Mouse (Mus musculus): ENCODE data around the gene Zg16. TPM values are rescaled to one million over a fixed set of nuclear protein-coding genes. Genes with fewer than 3 reads are reported as not detected.

Gene Zg16
- polyA plus RNA-seq, 1 experiment = not detected

- TF ChIP-seq EP300 (IDR thresholded peaks at IDR 0.05; ENCODE audit: insufficient read depth, low read depth, low read length) = no peak
- peak; percentile 75 for TF ChIP-seq POLR2A (IDR thresholded peaks at IDR 0.05; ENCODE audit: insufficient read depth, low read length)
- H3K27me3 ChIP-seq (ENCODE audit: control insufficient read depth, insufficient read depth, low read length, poor library complexity, severe bottlenecking) = no peaks in the 10 kb centered on the region
- H3K4me1 ChIP-seq (ENCODE audit: control insufficient read depth, insufficient read depth, low read length) = no peaks in the 10 kb centered on the region
- peak within 1 kb of the TSS; percentile 96 for H3K4me3 ChIP-seq (ENCODE audit: low read depth, low read length)
- peaks cover 5% of the 10 kb centered on the region for H3K36me3 ChIP-seq (ENCODE audit: control insufficient read depth, insufficient read depth, low read length, poor library complexity, severe bottlenecking)
- H3K9ac ChIP-seq (ENCODE audit: low read depth, poor library complexity, severe bottlenecking) = peak within 1 kb of the TSS; percentile 92
- H3K9me3 ChIP-seq (replicated peaks; ENCODE audit: control insufficient read depth, insufficient read depth, low read length, poor library complexity, severe bottlenecking) = no peaks in the 10 kb centered on the region
- peak within 1 kb of the TSS; percentile 71 for H3K27ac ChIP-seq (ENCODE audit: insufficient read depth, low read length)
These were observed 45.1 kb downstream of the Zg16 start, which contains the start of gene Kif22 for GRCm38 (mm10) chr7:127041851-127042672. Kif22 (minus strand) TSS chr7:127042471.

GRCm38 (mm10) chr7:127031244-127031643 is 55.9 kb downstream of the Zg16 start:
- Histone ChIP-seq H3K4me3 (ENCODE audit: low read depth, low read length) (no peak overlapping the region), H3K4me1 (ENCODE audit: control insufficient read depth, insufficient read depth, low read length) (peaks cover 2% of the 10 kb centered on the region), H3K27me3 (ENCODE audit: control insufficient read depth, insufficient read depth, low read length, poor library complexity, severe bottlenecking) (no peaks in the 10 kb centered on the region), H3K36me3 (ENCODE audit: control insufficient read depth, insufficient read depth, low read length, poor library complexity, severe bottlenecking) (peaks cover 67% of the 10 kb centered on the region), H3K27ac (ENCODE audit: insufficient read depth, low read length) (peak overlapping the region; percentile 87), H3K9ac (ENCODE audit: low read depth, poor library complexity, severe bottlenecking) (no peak overlapping the region), H3K9me3 (replicated peaks; ENCODE audit: control insufficient read depth, insufficient read depth, low read length, poor library complexity, severe bottlenecking) (no peaks in the 10 kb centered on the region)
- no peak for TF ChIP-seq CTCF (IDR thresholded peaks at IDR 0.05; ENCODE audit: low read depth, low read length)
- TF ChIP-seq EP300 (IDR thresholded peaks at IDR 0.05; ENCODE audit: insufficient read depth, low read depth, low read length) = no peak
- TF ChIP-seq POLR2A (IDR thresholded peaks at IDR 0.05; ENCODE audit: insufficient read depth, low read length) = no peak

DNA sequence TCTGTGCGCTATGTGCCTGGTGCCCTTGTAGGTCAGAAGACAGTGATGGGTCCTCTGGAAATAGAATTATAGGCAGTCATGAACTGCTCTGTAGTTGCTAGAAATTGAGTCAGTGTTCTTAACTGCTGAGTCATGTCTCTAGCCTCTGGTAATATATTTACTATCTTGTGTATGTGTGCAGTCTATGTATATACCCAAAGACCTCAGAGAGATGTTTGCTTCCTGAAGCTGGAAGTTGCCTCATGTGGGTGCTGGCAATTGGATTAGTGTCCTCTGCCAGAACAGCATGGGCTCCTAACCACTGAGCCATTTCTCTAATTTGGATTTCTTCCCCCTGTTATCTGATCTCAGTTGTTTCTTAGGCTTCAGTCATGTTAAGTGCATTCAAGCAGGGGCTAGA is 57.0 kb downstream of the Zg16 start:
- H3K4me3 ChIP-seq (ENCODE audit: low read depth, low read length) = no peak overlapping the region
- H3K27me3 ChIP-seq (ENCODE audit: control insufficient read depth, insufficient read depth, low read length, poor library complexity, severe bottlenecking) = no peaks in the 10 kb centered on the region
- H3K9me3 ChIP-seq (replicated peaks; ENCODE audit: control insufficient read depth, insufficient read depth, low read length, poor library complexity, severe bottlenecking) = no peaks in the 10 kb centered on the region
- H3K27ac ChIP-seq (ENCODE audit: insufficient read depth, low read length) = peak overlapping the region; percentile 49; the same call in 1 of the 2 replicates
- TF ChIP-seq CTCF (IDR thresholded peaks at IDR 0.05; ENCODE audit: low read depth, low read length) = no peak
- no peak for TF ChIP-seq POLR2A (IDR thresholded peaks at IDR 0.05; ENCODE audit: insufficient read depth, low read length)
- TF ChIP-seq EP300 (IDR thresholded peaks at IDR 0.05; ENCODE audit: insufficient read depth, low read depth, low read length) = no peak
- H3K36me3 ChIP-seq (ENCODE audit: control insufficient read depth, insufficient read depth, low read length, poor library complexity, severe bottlenecking) = peaks cover 64% of the 10 kb centered on the region
- no peaks in the 10 kb centered on the region for H3K4me1 ChIP-seq (ENCODE audit: control insufficient read depth, insufficient read depth, low read length)
- H3K9ac ChIP-seq (ENCODE audit: low read depth, poor library complexity, severe bottlenecking) = no peak overlapping the region

DNA sequence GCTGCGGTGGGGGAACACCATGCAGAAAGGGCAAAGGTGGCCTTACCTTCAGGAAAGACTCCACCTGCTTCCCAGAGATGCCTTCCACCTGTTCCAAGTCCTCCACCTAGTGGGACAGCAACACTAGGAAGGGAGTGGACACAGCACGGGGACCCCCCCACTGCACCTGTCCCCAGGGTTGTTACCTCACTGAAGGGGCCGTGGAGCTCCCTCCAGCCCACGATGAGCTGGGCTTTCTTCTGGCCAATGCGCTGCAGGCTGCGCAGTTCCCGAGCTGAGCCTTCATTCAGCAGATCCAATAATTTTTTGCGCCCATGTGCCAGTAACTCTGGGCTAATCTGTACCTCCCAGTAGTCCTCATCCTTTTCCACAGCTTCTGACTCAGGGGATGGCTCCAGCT is 59.2 kb downstream of the Zg16 start:
- TF ChIP-seq EP300 (IDR thresholded peaks at IDR 0.05; ENCODE audit: insufficient read depth, low read depth, low read length) (no peak), POLR2A (IDR thresholded peaks at IDR 0.05; ENCODE audit: insufficient read depth, low read length) (no peak), CTCF (IDR thresholded peaks at IDR 0.05; ENCODE audit: low read depth, low read length) (no peak)
- no peaks in the 10 kb centered on the region for H3K9me3 ChIP-seq (replicated peaks; ENCODE audit: control insufficient read depth, insufficient read depth, low read length, poor library complexity, severe bottlenecking)
- H3K27me3 ChIP-seq (ENCODE audit: control insufficient read depth, insufficient read depth, low read length, poor library complexity, severe bottlenecking) = no peaks in the 10 kb centered on the region
- H3K27ac ChIP-seq (ENCODE audit: insufficient read depth, low read length) = peak overlapping the region; percentile 79
- H3K36me3 ChIP-seq (ENCODE audit: control insufficient read depth, insufficient read depth, low read length, poor library complexity, severe bottlenecking) = peaks cover 60% of the 10 kb centered on the region
- H3K4me1 ChIP-seq (ENCODE audit: control insufficient read depth, insufficient read depth, low read length) = no peaks in the 10 kb centered on the region
- H3K9ac ChIP-seq (ENCODE audit: low read depth, poor library complexity, severe bottlenecking) = peak overlapping the region; percentile 92
- H3K4me3 ChIP-seq (ENCODE audit: low read depth, low read length) = peak overlapping the region; percentile 88

DNA sequence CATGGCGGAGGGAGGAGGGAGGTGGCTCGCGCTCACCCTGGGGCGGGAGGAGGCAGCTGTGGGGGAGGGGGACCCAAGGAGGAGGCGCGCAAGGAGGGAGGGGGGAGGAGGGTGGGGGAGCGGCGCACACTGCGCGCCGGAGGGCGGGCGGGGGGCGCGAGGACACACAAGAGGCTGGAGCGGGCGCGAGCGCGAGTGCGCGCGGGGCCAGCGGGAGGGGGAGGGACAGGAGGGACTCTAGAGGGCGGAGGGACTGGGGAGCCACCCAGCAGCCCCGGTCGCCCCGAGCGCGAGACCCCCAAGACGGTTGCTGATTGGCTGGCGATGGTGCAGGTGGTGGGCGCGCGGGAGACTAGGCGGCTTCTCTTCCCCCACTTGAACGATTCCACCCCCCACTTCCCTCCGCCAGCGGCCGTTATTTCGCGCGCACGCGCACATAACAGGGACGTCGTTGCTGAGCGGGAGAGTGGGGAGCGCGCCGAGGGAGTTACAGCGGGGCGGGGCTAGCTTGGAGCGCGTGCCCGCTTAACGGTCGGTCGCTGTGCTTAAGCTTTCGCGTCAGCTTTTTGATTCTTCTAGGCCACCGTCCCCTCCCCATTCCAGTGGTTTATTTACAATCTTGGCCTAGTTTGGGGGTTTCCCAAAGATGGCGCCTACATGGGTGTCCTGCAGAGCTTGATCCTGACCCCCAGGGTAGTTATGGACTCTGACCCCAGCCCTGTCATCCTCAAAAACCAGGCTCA is 60.0 kb downstream of the Zg16 start, which contains the start of gene Maz:
Gene Maz (minus strand): TSS at position 54 of the 743 bp plus-strand sequence.
- Histone ChIP-seq H3K36me3 (ENCODE audit: control insufficient read depth, insufficient read depth, low read length, poor library complexity, severe bottlenecking) (peaks cover 58% of the 10 kb centered on the region), H3K4me3 (ENCODE audit: low read depth, low read length) (peak within 1 kb of the TSS; percentile 88), H3K9me3 (replicated peaks; ENCODE audit: control insufficient read depth, insufficient read depth, low read length, poor library complexity, severe bottlenecking) (no peaks in the 10 kb centered on the region), H3K9ac (ENCODE audit: low read depth, poor library complexity, severe bottlenecking) (peak within 1 kb of the TSS; percentile 92), H3K27me3 (ENCODE audit: control insufficient read depth, insufficient read depth, low read length, poor library complexity, severe bottlenecking) (no peaks in the 10 kb centered on the region), H3K4me1 (ENCODE audit: control insufficient read depth, insufficient read depth, low read length) (no peaks in the 10 kb centered on the region), H3K27ac (ENCODE audit: insufficient read depth, low read length) (peak within 1 kb of the TSS; percentile 85)
- TF ChIP-seq EP300 (IDR thresholded peaks at IDR 0.05; ENCODE audit: insufficient read depth, low read depth, low read length) = peak; percentile 77
- TF ChIP-seq POLR2A (IDR thresholded peaks at IDR 0.05; ENCODE audit: insufficient read depth, low read length) = no peak

DNA sequence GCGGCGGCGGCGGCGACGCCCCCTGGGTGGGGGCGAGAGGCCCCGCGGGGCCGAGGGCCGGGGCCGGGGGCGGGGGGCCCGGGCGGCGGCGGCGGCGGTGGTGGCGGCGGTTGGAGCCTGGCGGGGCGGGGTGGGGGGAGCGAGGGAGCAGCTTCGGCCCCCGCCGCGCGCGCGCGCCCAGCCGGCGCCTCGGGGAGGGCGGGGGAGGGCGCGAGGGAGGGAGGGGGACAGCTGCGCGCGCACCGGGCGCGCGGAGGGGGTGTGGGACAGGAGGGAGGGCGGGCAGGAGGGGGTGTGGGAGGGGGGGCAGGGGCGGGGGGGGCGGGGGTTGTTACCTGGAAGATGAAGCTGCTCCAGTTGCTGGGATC is 60.5 kb downstream of the Zg16 start:
- Histone ChIP-seq H3K9me3 (replicated peaks; ENCODE audit: control insufficient read depth, insufficient read depth, low read length, poor library complexity, severe bottlenecking) (no peaks in the 10 kb centered on the region), H3K27ac (ENCODE audit: insufficient read depth, low read length) (no peak overlapping the region), H3K36me3 (ENCODE audit: control insufficient read depth, insufficient read depth, low read length, poor library complexity, severe bottlenecking) (peaks cover 54% of the 10 kb centered on the region), H3K9ac (ENCODE audit: low read depth, poor library complexity, severe bottlenecking) (peak overlapping the region; percentile 92), H3K27me3 (ENCODE audit: control insufficient read depth, insufficient read depth, low read length, poor library complexity, severe bottlenecking) (no peaks in the 10 kb centered on the region), H3K4me3 (ENCODE audit: low read depth, low read length) (peak overlapping the region; percentile 73), H3K4me1 (ENCODE audit: control insufficient read depth, insufficient read depth, low read length) (no peaks in the 10 kb centered on the region)
- TF ChIP-seq EP300 (IDR thresholded peaks at IDR 0.05; ENCODE audit: insufficient read depth, low read depth, low read length) (no peak), POLR2A (IDR thresholded peaks at IDR 0.05; ENCODE audit: insufficient read depth, low read length) (no peak), CTCF (IDR thresholded peaks at IDR 0.05; ENCODE audit: low read depth, low read length) (no peak)

Measured in ES-Bruce4 (cell line).